Mouse (Mus musculus) bone marrow, adult 2 months (tissue): ENCODE data around the gene Gm13698.
"Not testable (repeated sequence)": the region's sequence is repeated elsewhere in the genome, so short reads cannot be mapped to it uniquely, and the experiment has no call there.

Experiments
- CTCF ChIP-seq: fragments of 200-500 bp; IDR thresholded peaks from 2 replicates; pipeline ENCODE4 v1.5.1; 2011; ENCODE audit warnings: low read length, control low read depth; ENCODE audit not compliant: control insufficient read depth, insufficient read depth
- POLR2A ChIP-seq: fragments of 200-500 bp; IDR thresholded peaks from 2 replicates; pipeline ENCODE4 v1.6.1; 2011; ENCODE audit warnings: low read depth, mild to moderate bottlenecking, control low read depth, low read length, borderline replicate concordance; ENCODE audit not compliant: control insufficient read depth

DNA sequence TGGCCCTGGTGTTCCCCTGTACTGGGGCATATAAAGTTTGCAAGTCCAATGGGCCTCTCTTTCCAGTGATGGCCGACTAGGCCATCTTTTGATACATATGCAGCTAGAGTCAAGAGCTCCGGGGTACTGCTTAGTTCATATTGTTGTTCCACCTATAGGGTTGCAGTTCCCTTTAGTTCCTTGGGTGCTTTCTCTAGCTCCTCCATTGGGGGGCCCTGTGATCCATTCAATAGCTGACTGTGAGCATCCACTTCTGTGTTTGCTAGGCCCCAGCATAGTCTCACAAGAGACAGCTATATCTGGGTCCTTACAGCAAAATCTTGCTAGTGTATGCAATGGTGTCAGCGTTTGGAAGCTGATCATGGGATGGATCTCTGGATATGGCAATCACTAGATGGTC, 39.0 kb downstream of the Gm13698 start:
- TF ChIP-seq POLR2A, CTCF: not testable (repeated sequence)
